Mouse (Mus musculus) brain, embryonic 18.5 days (tissue): Measurements from ENCODE around the gene Usp40.

Source experiments
- DNase-seq: peaks from one replicate; pipeline ENCODE4 v3.0.0-alpha.2; 2012; ENCODE audit warnings: low read depth, low spot score

Gene Usp40

DNA sequence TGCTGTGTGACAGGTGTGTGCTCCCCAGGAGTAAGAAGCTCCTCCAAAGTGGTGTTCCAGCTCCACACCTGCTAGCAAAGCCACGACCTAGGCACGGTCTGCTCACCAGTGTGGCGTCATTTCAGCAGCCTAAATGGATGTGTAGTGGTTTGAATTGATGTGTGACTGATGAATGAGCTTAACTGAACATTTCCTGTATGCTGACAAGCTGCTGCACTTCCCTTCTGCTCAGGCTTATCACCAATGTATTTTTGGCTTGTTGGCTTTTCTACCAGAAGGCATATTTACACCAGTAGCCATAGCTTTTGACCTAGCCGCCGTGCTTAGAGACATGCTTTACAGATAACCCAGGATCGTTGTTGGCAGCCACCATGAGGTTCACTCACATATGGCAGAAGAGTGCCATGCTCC, 60.7 kb downstream of the Usp40 start:
- no peak for DNase-seq

DNA sequence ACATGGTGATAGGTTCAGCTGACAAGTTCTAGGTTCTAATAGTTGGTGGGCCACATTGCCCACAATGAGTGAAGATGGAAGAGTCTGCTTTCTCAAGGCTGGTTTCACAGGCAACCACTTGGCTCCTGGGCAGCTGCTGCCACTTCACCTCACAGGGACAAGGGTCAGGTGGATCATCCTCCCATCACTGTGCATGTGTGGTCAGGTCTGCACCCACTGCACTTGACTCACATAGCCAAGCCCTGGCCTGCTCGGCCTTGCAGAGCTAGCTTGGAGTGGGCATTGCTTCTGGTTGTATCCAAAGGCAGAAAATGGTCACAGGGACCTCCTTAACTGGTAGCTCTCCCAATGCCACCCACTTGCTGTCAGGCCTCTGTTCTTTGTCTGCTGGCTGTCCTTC, 66.6 kb downstream of the Usp40 start:
- no peak for DNase-seq

- no peak for DNase-seq
These were observed 71.8 kb downstream of the Usp40 start for GRCm38 (mm10) chr1:87936516-87936915.

DNA sequence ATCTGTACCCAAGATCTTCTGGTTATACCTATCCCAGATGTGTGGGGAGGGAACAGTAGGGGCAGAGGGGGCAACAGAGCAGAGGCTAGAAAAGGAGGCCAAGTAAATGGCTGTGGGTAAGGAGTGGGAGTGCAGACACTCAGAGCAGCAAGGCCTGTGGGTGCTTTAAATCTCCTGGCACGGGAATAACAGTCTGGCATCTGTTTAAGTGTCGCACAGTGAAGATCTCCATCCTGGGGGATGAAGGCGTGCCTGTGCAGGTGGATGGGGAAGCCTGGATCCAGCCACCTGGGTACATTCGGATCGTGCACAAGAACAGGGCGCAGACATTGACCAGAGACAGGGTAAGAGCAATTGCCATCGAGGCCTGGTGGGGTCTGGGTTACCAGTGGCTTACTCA, 72.3 kb downstream of the Usp40 start:
- no peak for DNase-seq

GRCm38 (mm10) chr1:87935546-87935945, 72.8 kb downstream of the Usp40 start:
- no peak for DNase-seq

- DNase-seq = no peak
These were observed 73.3 kb downstream of the Usp40 start for GRCm38 (mm10) chr1:87935095-87935494.

GRCm38 (mm10) chr1:87933051-87933450, 75.3 kb downstream of the Usp40 start:
- no peak for DNase-seq

DNA sequence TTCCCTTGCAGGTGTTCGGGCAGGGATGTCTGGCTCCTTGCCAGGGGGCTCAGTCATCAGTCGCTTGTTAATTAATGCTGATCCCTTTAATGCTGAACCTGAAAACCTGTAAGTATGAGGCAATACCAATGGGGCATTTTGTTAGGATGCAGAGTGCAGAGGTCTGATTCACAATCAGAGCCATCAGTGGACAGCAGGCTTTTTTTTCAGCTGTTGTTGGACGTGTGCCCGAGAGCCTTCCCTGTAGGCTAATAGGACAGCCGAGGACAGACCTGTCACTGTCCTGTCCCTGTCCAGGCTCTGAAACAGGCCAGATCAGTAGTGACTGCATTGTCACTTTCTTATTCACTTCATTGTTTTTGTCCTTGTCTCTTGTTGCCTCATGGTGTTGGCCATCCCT, 78.6 kb downstream of the Usp40 start:
- no peak for DNase-seq

GRCm38 (mm10) chr1:87924888-87925287, 83.5 kb downstream of the Usp40 start:
- DNase-seq = no peak

DNA sequence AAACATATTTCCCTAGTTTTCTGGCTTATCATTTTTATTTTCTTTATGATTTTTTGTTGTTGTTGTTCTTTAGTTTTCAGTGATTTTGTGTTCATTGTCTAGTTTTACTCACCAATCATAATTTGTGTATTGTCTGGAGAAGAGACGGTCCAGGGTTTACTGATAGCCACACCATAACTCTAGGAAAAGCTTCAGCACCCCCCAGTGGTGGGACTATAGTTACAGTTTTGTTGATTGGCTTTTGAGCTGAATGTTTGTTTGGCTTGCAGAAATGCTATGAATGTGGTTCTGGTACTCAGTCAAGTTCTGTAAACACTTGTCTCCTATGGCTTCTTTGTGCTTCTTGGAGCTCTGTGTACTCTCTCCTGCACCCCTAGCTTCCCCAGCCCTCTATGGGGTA, 85.7 kb downstream of the Usp40 start:
- no peak for DNase-seq

DNA sequence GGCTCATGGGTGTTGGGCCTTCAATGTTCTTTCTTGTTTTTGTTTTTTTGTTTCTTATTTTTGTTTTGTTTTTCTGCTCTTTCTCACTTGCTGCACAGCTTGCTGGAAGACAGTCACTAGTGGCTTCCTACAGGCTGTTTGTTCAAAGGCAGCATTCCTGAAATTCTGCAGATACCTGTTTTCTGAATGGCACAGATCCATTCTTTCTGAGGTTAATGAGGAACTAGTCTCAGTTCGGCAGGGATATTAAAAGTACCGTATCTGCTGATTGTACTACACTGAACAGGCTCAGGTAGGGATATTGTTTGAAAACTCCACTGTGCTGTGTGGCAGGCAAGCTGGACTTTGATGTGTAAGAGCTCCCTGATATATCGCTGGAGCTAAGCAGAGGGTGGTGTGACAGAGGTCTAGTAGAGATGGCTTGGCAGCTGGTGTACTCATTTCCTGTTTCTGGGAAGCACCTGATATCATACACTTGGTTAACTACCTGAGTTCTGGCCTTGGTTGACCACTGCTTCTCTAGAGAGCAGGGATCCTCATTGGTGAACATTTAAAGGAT, 88.2 kb downstream of the Usp40 start:
- no peak for DNase-seq

DNA sequence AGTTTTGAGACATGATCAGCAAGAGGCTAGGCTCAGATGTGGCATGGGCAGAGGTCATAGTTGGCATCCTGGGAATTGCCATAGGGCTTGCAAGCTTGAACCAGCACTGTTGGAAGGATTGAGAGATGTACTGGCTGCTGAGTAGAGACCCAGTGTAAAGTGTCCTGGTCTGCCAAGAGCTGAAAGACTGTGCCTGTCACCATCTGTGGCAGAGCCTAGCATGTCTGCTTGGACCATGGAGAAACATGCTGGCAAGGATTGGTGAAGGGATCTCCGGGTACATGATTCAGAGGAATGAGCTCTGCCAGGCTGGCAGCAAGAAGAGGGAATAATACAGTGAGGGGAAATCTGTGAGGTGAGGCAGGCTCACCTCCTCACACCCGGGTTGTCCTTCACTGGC, 90.3 kb downstream of the Usp40 start:
- no peak for DNase-seq

GRCm38 (mm10) chr1:87917361-87917760, 91.0 kb downstream of the Usp40 start:
- DNase-seq = no peak

GRCm38 (mm10) chr1:87913356-87913755, 95.0 kb downstream of the Usp40 start:
- DNase-seq = no peak

DNA sequence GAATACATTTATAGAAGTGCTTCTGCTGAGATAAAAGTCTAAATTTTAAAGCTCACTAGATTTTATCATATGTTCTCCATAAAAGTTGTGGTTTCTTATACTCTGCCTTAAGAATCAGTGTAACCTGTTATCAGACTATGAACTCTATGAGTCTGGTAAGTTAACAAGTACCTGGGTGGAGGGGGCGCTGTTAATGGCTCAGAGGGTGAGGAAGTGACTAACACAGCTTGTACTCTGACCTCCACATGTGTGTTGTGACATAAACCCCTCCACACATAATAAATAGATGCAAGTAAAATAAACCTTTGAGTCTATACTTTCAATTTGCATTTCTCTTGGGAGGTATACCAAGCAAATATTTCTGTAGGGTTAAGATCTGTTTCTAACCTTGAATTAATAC, 97.9 kb downstream of the Usp40 start:
- DNase-seq = no peak

DNA sequence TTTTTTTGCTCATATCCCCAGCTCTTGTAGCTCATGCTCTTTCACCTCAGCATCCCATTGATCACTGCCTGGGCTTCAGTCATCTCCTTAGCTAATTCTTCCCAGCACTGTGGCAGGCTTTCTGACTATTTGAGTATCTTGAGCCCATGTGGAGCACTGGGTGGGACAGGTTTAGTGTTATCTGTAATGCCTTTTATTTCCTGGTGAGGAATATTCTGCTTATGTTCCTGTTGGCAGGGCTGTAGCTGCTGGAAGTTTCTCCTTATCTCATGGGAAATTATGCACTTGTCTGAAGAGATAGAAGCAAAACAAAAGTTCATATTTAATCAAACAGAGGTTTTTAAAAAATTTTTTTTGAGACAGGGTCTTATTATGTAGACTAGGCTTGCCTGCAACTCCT, 98.8 kb downstream of the Usp40 start:
- DNase-seq = no peak

DNA sequence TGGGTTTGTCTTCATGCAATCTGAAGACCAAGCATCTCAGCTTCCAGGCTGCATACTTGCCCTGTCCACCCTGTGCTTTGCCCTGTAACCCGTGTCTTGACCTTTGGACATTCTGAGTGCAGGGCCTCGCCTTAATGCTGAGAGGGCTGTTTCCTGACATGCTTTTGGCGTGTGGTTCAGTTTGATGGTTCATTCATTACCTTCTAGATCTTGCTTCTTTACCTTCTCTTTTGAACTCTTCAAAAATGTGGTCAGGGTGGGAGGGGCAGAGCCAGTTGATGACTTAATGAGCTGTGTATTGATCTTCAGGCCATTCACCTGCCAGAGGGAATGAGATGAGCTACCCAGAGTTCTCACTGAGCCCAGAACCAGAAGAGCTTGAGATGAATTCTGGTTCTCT, 99.6 kb downstream of the Usp40 start:
- no peak for DNase-seq

GRCm38 (mm10) chr1:87908006-87908405, 100.3 kb downstream of the Usp40 start:
- DNase-seq = no peak

DNA sequence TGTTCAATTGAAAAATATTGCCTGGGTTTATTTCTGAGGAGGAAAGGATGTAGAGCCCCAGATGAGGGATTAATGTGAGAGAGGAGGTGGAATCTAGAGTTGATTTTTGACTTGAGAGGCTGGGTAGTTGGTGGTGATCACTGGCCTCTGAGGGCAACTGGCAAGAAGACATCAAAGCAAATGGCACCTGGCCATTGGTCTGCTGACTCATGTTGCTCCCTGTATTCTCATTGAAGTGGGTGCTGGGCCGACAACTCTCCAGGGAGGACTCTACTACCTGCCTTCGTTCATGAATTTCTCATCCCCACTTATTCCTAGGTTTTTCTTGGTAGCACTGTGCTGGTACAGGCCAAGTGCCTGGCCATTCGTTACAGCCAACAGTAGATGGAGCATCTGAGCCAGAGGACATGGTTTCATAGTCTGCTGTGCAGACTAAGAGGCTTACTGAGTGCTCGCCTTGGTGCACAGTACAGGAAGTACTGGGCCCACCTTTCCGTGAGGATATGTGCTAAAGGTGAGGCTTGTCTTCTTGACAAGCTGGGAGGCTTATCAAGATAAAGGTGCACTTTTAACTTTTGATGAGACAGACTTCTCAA, 101.9 kb downstream of the Usp40 start:
- DNase-seq = no peak

DNA sequence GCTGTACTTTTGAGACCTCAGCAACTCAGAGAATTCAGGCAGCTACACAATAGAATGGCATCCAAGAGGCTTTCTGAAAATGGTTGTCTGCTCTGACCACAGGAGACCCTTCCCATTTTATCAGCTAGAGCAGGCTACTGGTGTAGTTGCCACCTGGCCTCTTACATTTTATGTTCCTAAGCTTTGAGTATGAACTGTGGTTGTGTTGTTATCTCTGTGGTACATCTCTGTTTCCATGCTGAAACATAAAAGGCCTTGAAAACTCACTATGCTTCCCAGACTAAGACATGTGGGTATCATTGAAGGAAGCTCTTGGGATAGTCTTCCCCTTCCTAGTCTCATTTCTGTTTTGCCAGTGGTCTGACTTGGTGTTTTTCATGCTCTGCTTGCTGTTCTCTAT, 106.2 kb downstream of the Usp40 start:
- DNase-seq = no peak

- no peak for DNase-seq
These were observed 107.4 kb downstream of the Usp40 start for GRCm38 (mm10) chr1:87900979-87901378.

GRCm38 (mm10) chr1:87899701-87900100, 108.7 kb downstream of the Usp40 start:
- DNase-seq = no peak

GRCm38 (mm10) chr1:87896921-87897320, 111.4 kb downstream of the Usp40 start:
- DNase-seq = no peak
